Mouse (Mus musculus): Measurements from ENCODE around the gene Zfyve26. TPM values are rescaled to one million over a fixed set of nuclear protein-coding genes. Genes with fewer than 3 reads are reported as not detected.
"Not testable (repeated sequence)": the region's sequence is repeated elsewhere in the genome, so short reads cannot be mapped to it uniquely, and the experiment has no call there.

Gene Zfyve26
- not detected in 2 replicates for polyA plus RNA-seq (2012; ENCODE audit: insufficient read depth, insufficient read length, low replicate concordance, missing spikeins)

DNA sequence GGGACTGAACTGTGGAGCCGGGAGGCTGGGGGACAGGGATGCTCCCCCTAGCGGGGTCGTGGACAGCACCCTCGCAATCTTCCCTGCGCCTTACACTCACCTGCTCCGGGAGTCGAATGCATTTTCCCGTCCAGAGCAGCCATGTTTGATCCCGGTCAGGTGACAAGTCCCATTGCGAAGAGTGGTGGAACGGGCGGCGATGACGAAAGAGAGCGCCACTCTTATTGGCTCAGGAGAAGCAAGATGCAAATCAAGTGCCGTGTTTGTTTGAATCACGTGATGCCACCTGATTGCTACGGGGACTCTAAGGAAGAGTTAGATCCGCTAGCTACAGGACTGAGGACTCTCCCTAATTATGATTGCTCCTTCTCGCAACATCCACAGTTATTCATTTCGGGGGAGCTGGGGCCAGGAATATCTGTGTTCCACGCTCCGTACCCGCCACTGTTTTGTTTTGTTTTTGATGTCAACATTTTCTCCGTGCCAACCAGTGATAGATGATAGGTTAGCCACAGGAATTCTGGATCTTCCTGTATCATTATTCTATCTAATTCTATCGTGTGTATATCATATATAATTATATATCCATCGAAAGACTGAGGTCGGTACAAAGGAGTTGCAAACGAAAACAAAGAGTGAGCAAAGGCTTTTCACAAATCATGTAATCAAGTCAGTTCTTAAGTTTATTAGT lies at the start of gene Zfyve26:
Zfyve26 (minus strand) TSS at position 179 of the 691 bp plus-strand sequence.
- TF ChIP-seq CTCF (IDR thresholded peaks at IDR 0.05; ENCODE audit: insufficient read depth, low read depth, low read length) (no peak), POLR2A (IDR thresholded peaks at IDR 0.05; ENCODE audit: insufficient read depth, low read depth, low read length) (peak; percentile 68)
- no peak within 1 kb of the TSS for H3K27ac ChIP-seq (ENCODE audit: insufficient read depth, low read depth, low read length)
- peak within 1 kb of the TSS; percentile 93 for H3K4me3 ChIP-seq (ENCODE audit: insufficient read depth, low read depth, low read length)
- H3K4me1 ChIP-seq (ENCODE audit: control insufficient read depth, insufficient read depth, low read length), result peaks cover 9% of the 10 kb centered on the region
- under 1% methylated on average over 29 of the region's 29 CpGs for WGBS

GRCm38 (mm10) chr12:79341291-79341845 lies 45.3 kb upstream of the Zfyve26 start:
- 71% methylated on average over 6 of the region's 6 CpGs for WGBS
- Histone ChIP-seq H3K27ac (ENCODE audit: insufficient read depth, low read depth, low read length) (no peak overlapping the region), H3K4me1 (ENCODE audit: control insufficient read depth, insufficient read depth, low read length) (no peaks in the 10 kb centered on the region), H3K4me3 (ENCODE audit: insufficient read depth, low read depth, low read length) (no peak overlapping the region)
- TF ChIP-seq POLR2A (IDR thresholded peaks at IDR 0.05; ENCODE audit: insufficient read depth, low read depth, low read length), result no peak
- no peak for TF ChIP-seq CTCF (IDR thresholded peaks at IDR 0.05; ENCODE audit: insufficient read depth, low read depth, low read length)

GRCm38 (mm10) chr12:79340513-79340912 lies 44.4 kb upstream of the Zfyve26 start:
- TF ChIP-seq POLR2A (IDR thresholded peaks at IDR 0.05; ENCODE audit: insufficient read depth, low read depth, low read length), result no peak
- no peak for TF ChIP-seq CTCF (IDR thresholded peaks at IDR 0.05; ENCODE audit: insufficient read depth, low read depth, low read length)
- Histone ChIP-seq H3K27ac (ENCODE audit: insufficient read depth, low read depth, low read length) (no peak overlapping the region), H3K4me3 (ENCODE audit: insufficient read depth, low read depth, low read length) (no peak overlapping the region), H3K4me1 (ENCODE audit: control insufficient read depth, insufficient read depth, low read length) (no peaks in the 10 kb centered on the region)
- 79% methylated on average over 6 of the region's 6 CpGs for WGBS

GRCm38 (mm10) chr12:79338791-79339190 lies 42.7 kb upstream of the Zfyve26 start:
- Histone ChIP-seq H3K27ac (ENCODE audit: insufficient read depth, low read depth, low read length) (no peak overlapping the region), H3K4me1 (ENCODE audit: control insufficient read depth, insufficient read depth, low read length) (no peaks in the 10 kb centered on the region), H3K4me3 (ENCODE audit: insufficient read depth, low read depth, low read length) (no peak overlapping the region)
- 94% methylated on average over 8 of the region's 8 CpGs for WGBS
- TF ChIP-seq POLR2A (IDR thresholded peaks at IDR 0.05; ENCODE audit: insufficient read depth, low read depth, low read length), result no peak
- TF ChIP-seq CTCF (IDR thresholded peaks at IDR 0.05; ENCODE audit: insufficient read depth, low read depth, low read length), result no peak

DNA sequence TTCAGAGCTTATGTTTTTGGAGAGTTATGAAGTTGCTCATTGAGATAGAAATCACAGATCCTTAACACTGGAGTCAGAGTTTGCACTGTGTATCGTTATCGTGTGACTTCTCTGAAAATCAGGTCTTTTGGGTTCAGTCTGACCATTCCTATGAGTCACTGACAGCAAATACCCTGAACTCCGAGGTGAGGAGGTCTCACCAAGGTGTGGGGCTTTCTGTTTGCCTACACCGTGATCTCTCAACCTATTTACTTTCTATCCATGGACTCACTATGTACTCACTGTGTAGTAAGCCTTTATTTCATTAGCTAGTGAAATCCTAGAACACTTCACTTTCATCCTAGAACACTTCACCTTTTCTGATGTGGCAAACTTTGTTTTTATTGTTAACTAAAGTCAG lies 35.6 kb upstream of the Zfyve26 start:
- Histone ChIP-seq H3K27ac (ENCODE audit: insufficient read depth, low read depth, low read length) (no peak overlapping the region), H3K4me1 (ENCODE audit: control insufficient read depth, insufficient read depth, low read length) (no peaks in the 10 kb centered on the region), H3K4me3 (ENCODE audit: insufficient read depth, low read depth, low read length) (no peak overlapping the region)
- 90% methylated on average over 4 of the region's 4 CpGs for WGBS
- TF ChIP-seq CTCF (IDR thresholded peaks at IDR 0.05; ENCODE audit: insufficient read depth, low read depth, low read length) (no peak), POLR2A (IDR thresholded peaks at IDR 0.05; ENCODE audit: insufficient read depth, low read depth, low read length) (no peak)

DNA sequence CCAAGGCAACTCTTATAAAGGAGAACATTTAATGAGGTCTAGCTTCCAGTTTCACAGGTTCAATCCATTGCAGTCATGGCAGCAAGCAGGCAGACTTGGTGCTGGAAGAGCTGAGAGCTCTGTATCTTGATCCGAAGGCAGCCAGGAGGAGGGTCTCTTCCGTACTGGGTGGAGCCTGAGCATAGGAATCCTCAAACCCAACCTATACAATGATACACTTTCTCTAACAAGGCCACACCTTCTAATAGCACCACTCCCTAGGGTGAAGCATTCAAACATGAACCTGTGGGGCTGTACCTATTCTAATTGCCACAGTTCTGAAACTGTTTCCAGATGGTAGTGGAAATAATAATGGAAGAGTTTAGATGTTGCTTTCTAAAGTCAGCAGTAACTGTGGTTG lies 34.5 kb upstream of the Zfyve26 start:
- TF ChIP-seq CTCF (IDR thresholded peaks at IDR 0.05; ENCODE audit: insufficient read depth, low read depth, low read length) (no peak), POLR2A (IDR thresholded peaks at IDR 0.05; ENCODE audit: insufficient read depth, low read depth, low read length) (no peak)
- no peak overlapping the region for H3K27ac ChIP-seq (ENCODE audit: insufficient read depth, low read depth, low read length)
- H3K4me1 ChIP-seq (ENCODE audit: control insufficient read depth, insufficient read depth, low read length), result no peaks in the 10 kb centered on the region
- no peak overlapping the region for H3K4me3 ChIP-seq (ENCODE audit: insufficient read depth, low read depth, low read length)
- 87% methylated on average over 2 of the region's 2 CpGs for WGBS

GRCm38 (mm10) chr12:79327868-79328267 lies 31.8 kb upstream of the Zfyve26 start:
- TF ChIP-seq POLR2A (IDR thresholded peaks at IDR 0.05; ENCODE audit: insufficient read depth, low read depth, low read length) (no peak), CTCF (IDR thresholded peaks at IDR 0.05; ENCODE audit: insufficient read depth, low read depth, low read length) (no peak)
- no peak overlapping the region for H3K27ac ChIP-seq (ENCODE audit: insufficient read depth, low read depth, low read length)
- no peaks in the 10 kb centered on the region for H3K4me1 ChIP-seq (ENCODE audit: control insufficient read depth, insufficient read depth, low read length)
- H3K4me3 ChIP-seq (ENCODE audit: insufficient read depth, low read depth, low read length), result no peak overlapping the region
- WGBS, result 81% methylated on average over 2 of the region's 2 CpGs

DNA sequence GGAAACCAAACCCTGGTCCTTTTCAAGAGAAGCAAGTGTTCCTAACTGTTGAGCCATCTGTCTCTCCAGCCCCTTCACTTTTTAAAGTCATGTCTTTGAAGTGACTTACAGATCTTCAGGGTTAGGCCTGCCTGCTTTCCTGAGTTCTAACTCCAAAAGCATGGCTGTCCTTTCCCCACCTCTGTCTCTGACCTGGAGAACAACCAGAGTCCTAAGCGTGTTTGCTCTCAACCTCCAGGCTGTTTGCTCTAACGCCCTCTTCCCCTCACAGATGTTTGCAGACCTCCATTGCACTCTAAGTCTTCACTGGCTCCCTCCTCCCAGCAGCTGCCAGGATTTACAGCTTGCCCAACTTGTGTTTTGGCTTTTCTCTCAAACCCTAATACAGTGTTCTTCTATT lies 30.6 kb upstream of the Zfyve26 start:
- no peak for TF ChIP-seq CTCF (IDR thresholded peaks at IDR 0.05; ENCODE audit: insufficient read depth, low read depth, low read length)
- TF ChIP-seq POLR2A (IDR thresholded peaks at IDR 0.05; ENCODE audit: insufficient read depth, low read depth, low read length), result no peak

GRCm38 (mm10) chr12:79326236-79326635 lies 30.1 kb upstream of the Zfyve26 start:
- 54% methylated on average over 2 of the region's 2 CpGs for WGBS
- no peak overlapping the region for H3K4me3 ChIP-seq (ENCODE audit: insufficient read depth, low read depth, low read length)
- no peaks in the 10 kb centered on the region for H3K4me1 ChIP-seq (ENCODE audit: control insufficient read depth, insufficient read depth, low read length)
- no peak for TF ChIP-seq CTCF (IDR thresholded peaks at IDR 0.05; ENCODE audit: insufficient read depth, low read depth, low read length)
- no peak for TF ChIP-seq POLR2A (IDR thresholded peaks at IDR 0.05; ENCODE audit: insufficient read depth, low read depth, low read length)
- no peak overlapping the region for H3K27ac ChIP-seq (ENCODE audit: insufficient read depth, low read depth, low read length)

More for the DNA sequence above, 30.6 kb upstream of the Zfyve26 start:
- Histone ChIP-seq H3K4me1 (ENCODE audit: control insufficient read depth, insufficient read depth, low read length) (no peaks in the 10 kb centered on the region), H3K4me3 (ENCODE audit: insufficient read depth, low read depth, low read length) (no peak overlapping the region), H3K27ac (ENCODE audit: insufficient read depth, low read depth, low read length) (no peak overlapping the region)
- WGBS, result 81% methylated on average over 2 of the region's 2 CpGs

DNA sequence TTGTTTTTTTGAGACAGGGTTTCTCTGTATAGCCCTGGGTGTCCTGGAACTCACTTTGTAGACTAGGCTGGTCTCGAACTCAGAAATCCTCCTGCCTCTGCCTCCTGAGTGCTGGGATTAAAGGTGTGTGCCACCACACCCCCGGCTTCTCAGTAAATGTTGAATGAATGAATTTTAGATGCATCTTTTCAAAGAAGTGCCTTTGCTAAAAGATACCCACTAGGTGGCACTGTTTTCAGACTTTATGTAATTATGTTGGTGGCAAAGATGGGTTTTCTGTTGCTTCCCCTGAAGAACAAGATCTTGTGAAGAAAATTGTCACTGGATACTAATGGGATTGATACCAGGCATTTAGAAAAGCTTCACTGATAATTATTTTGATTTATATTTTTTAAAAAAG lies 26.4 kb upstream of the Zfyve26 start:
- WGBS, result 57% methylated on average over 2 of the region's 2 CpGs

More for the DNA sequence above, 26.4 kb upstream of the Zfyve26 start:
- H3K4me1 ChIP-seq (ENCODE audit: control insufficient read depth, insufficient read depth, low read length); H3K27ac ChIP-seq (ENCODE audit: insufficient read depth, low read depth, low read length); H3K4me3 ChIP-seq (ENCODE audit: insufficient read depth, low read depth, low read length): not testable (repeated sequence)
